Mouse (Mus musculus) hindbrain, postnatal 0 days (tissue): ENCODE data around the gene Basp1. TPM values are rescaled to one million over a fixed set of nuclear protein-coding genes. Genes with fewer than 3 reads are reported as not detected.
A peak's percentile ranks its signal among the peaks of the same experiment; 100 is the strongest.

Experiments used
- ATAC-seq: fragments of 200-750 bp; cut with Nextera tagmentation; 2 replicates; pipeline ENCODE4 v1.8.0; 2017; ENCODE audit warnings: mild to moderate bottlenecking, moderate TSS enrichment, moderate library complexity
- DNase-seq: peaks from one replicate; pipeline ENCODE4 v3.0.0-alpha.2; 2015; ENCODE audit warnings: low spot score
- H3K27ac ChIP-seq: fragments of 300-500 bp; sonication (generic); 2 replicates; pipeline ENCODE4 v1.5.1; 2014; ENCODE audit warnings: mild to moderate bottlenecking
- H3K27me3 ChIP-seq: fragments of 300-500 bp; sonication (generic); 2 replicates; pipeline ENCODE4 v1.6.1; 2014; ENCODE audit warnings: low read length, mixed read lengths; ENCODE audit not compliant: insufficient read depth
- H3K36me3 ChIP-seq: fragments of 300-500 bp; sonication (generic); 2 replicates; pipeline ENCODE4 v1.6.1; 2014; ENCODE audit warnings: low read length, mixed read lengths; ENCODE audit not compliant: insufficient read depth
- H3K4me1 ChIP-seq: fragments of 300-500 bp; sonication (generic); 2 replicates; pipeline ENCODE4 v1.6.1; 2014; ENCODE audit warnings: antibody characterized with exemption, low read length, mixed read lengths; ENCODE audit not compliant: insufficient read depth
- H3K4me2 ChIP-seq: fragments of 300-500 bp; sonication (generic); 2 replicates; pipeline ENCODE4 v1.6.1; 2014; ENCODE audit warnings: low read depth, mild to moderate bottlenecking, low read length, moderate library complexity, mixed read lengths
- H3K4me3 ChIP-seq: fragments of 300-500 bp; sonication (generic); 2 replicates; pipeline ENCODE4 v1.5.1; 2014; ENCODE audit warnings: low read length
- H3K9ac ChIP-seq: fragments of 300-500 bp; sonication (generic); replicated peaks from 2 replicates; pipeline ENCODE4 v1.6.1; 2014; ENCODE audit warnings: mild to moderate bottlenecking, low read length, moderate library complexity, mixed read lengths
- H3K9me3 ChIP-seq: fragments of 300-500 bp; sonication (generic); 2 replicates; pipeline ENCODE4 v1.6.1; 2016; ENCODE audit warnings: low read length, mixed read lengths
- CTCF ChIP-seq: IDR thresholded peaks from 2 replicates; pipeline ENCODE4 v1.5.1; 2016; ENCODE audit warnings: antibody characterized with exemption, control low read depth, low read depth
- WGBS: fragments of 180-500 bp; shearing (Covaris S2); extraction: QIAGEN DNeasy Blood & Tissue Kit; methylation state at CpG from one replicate; pipeline ENCODE4 v1.1.7; 2014; 5-methylcytosine and 5-hydroxymethylcytosine counted together
- polyA plus RNA-seq: library from polyadenylated mRNA; unstranded; fragments of >200 nt; fragmentation: Nextera tagmentation; extraction: Ambion mirVana; gene quantifications from 2 replicates; pipeline ENCODE4 v1.2.1, GENCODE M21; 2015
- total RNA-seq: library from RNA; depleted of rRNA; stranded (reverse); fragments of >200 nt; gene quantifications from 2 replicates; pipeline ENCODE4 v1.2.3, GENCODE M21; 2014

The Basp1 gene
- total and polyA plus RNA-seq, 2 experiments from 2014 or later: 415 to 701 TPM

- WGBS: 72% methylated on average over 4 of the region's 4 CpGs
- no peak overlapping the region for H3K4me3 ChIP-seq
- no peaks in the 10 kb centered on the region for H3K36me3 ChIP-seq
- H3K9me3 ChIP-seq: no peaks in the 10 kb centered on the region
- H3K4me2 ChIP-seq: no peak overlapping the region
- H3K27ac ChIP-seq: no peak overlapping the region
- H3K4me1 ChIP-seq: no peaks in the 10 kb centered on the region
- H3K27me3 ChIP-seq: no peaks in the 10 kb centered on the region
- no peak for TF ChIP-seq CTCF
- ATAC-seq (no peak), DNase-seq (no peak)
- no peak overlapping the region for H3K9ac ChIP-seq
Observed at GRCm38 (mm10) chr15:25448703-25449340, 35.3 kb upstream of the Basp1 start.

- Histone ChIP-seq H3K9me3 (no peaks in the 10 kb centered on the region), H3K4me1 (no peaks in the 10 kb centered on the region), H3K9ac (no peak overlapping the region), H3K27me3 (no peaks in the 10 kb centered on the region), H3K27ac (no peak overlapping the region), H3K4me2 (no peak overlapping the region), H3K36me3 (no peaks in the 10 kb centered on the region), H3K4me3 (no peak overlapping the region)
- ATAC-seq: no peak
- 68% methylated on average over 6 of the region's 6 CpGs for WGBS
- DNase-seq: no peak
- TF ChIP-seq CTCF: no peak
Observed at GRCm38 (mm10) chr15:25447136-25447535, 33.6 kb upstream of the Basp1 start.

- Histone ChIP-seq H3K27ac (no peak overlapping the region), H3K36me3 (no peaks in the 10 kb centered on the region), H3K4me2 (peak overlapping the region; percentile 42), H3K9ac (no peak overlapping the region), H3K9me3 (no peaks in the 10 kb centered on the region), H3K4me3 (no peak overlapping the region), H3K4me1 (no peaks in the 10 kb centered on the region), H3K27me3 (no peaks in the 10 kb centered on the region)
- TF ChIP-seq CTCF: no peak
- ATAC-seq: 0 out of 2 replicates have a peak, but pooled peaks have one; percentile 1
- DNase-seq: no peak
- 40% methylated on average over 8 of the region's 8 CpGs for WGBS
Observed at GRCm38 (mm10) chr15:25446155-25446487, 32.6 kb upstream of the Basp1 start.

- Histone ChIP-seq H3K9me3 (no peaks in the 10 kb centered on the region), H3K4me1 (no peaks in the 10 kb centered on the region), H3K9ac (no peak overlapping the region), H3K27ac (no peak overlapping the region), H3K4me3 (no peak overlapping the region), H3K4me2 (peak overlapping the region; percentile 42), H3K36me3 (no peaks in the 10 kb centered on the region), H3K27me3 (no peaks in the 10 kb centered on the region)
- peak; percentile 12 for DNase-seq
- peak; percentile 21; the same call in 1 of the 2 replicates for ATAC-seq
- no peak for TF ChIP-seq CTCF
- WGBS: 19% methylated on average over 17 of the region's 17 CpGs
Observed at GRCm38 (mm10) chr15:25445361-25446154, 32.0 kb upstream of the Basp1 start.

- no peak for ATAC-seq
Observed at GRCm38 (mm10) chr15:25444208-25444607, 30.6 kb upstream of the Basp1 start.

GRCm38 (mm10) chr15:25443140-25443790 is 29.7 kb upstream of the Basp1 start:
- H3K9ac ChIP-seq: no peak overlapping the region
- H3K27me3 ChIP-seq: no peaks in the 10 kb centered on the region
- ATAC-seq (no peak), DNase-seq (no peak)
- no peak overlapping the region for H3K4me2 ChIP-seq
- TF ChIP-seq CTCF: no peak
- H3K9me3 ChIP-seq: no peaks in the 10 kb centered on the region
- no peaks in the 10 kb centered on the region for H3K36me3 ChIP-seq
- no peaks in the 10 kb centered on the region for H3K4me1 ChIP-seq
- 80% methylated on average over 8 of the region's 8 CpGs for WGBS
- no peak overlapping the region for H3K4me3 ChIP-seq
- no peak overlapping the region for H3K27ac ChIP-seq

More at GRCm38 (mm10) chr15:25444208-25444607, 30.6 kb upstream of the Basp1 start:
- H3K4me2 ChIP-seq: no peak overlapping the region
- no peak overlapping the region for H3K4me3 ChIP-seq
- no peak overlapping the region for H3K9ac ChIP-seq
- H3K36me3 ChIP-seq: no peaks in the 10 kb centered on the region
- H3K9me3 ChIP-seq: no peaks in the 10 kb centered on the region
- WGBS: 84% methylated on average over 10 of the region's 10 CpGs
- H3K27ac ChIP-seq: no peak overlapping the region
- H3K4me1 ChIP-seq: no peaks in the 10 kb centered on the region
- no peak for TF ChIP-seq CTCF
- no peak for DNase-seq
- H3K27me3 ChIP-seq: no peaks in the 10 kb centered on the region
